Mouse (Mus musculus): ENCODE data around the gene Dhrs1. TPM values are rescaled to one million over a fixed set of nuclear protein-coding genes. Genes with fewer than 3 reads are reported as not detected.

Dhrs1 gene
- polyA plus RNA-seq (2012; rRNA removed; ENCODE audit: low replicate concordance): 404 and 508 TPM in 2 replicates

GRCm38 (mm10) chr14:55745180-55745860, at the start of gene Dhrs1, which contains the start of gene Nop9:
Gene Dhrs1 (minus strand): TSS chr14:55745690.
Gene Nop9 (plus strand): TSS chr14:55745693.

GRCm38 (mm10) chr14:55788256-55789050, 43.0 kb upstream of the Dhrs1 start, which contains the start of gene Ripk3:
Gene Ripk3 (minus strand): TSS chr14:55788865.

GRCm38 (mm10) chr14:55783958-55784235, 38.4 kb upstream of the Dhrs1 start, which contains the start of gene Adcy4:
Gene Adcy4 (minus strand): TSS chr14:55784095.

GRCm38 (mm10) chr14:55765696-55766095, 20.2 kb upstream of the Dhrs1 start, which contains the start of gene Ltb4r1:
Gene Ltb4r1 (plus strand): TSS chr14:55765962.

GRCm38 (mm10) chr14:55761163-55761562, 15.7 kb upstream of the Dhrs1 start, which contains the start of gene Ltb4r2:
Gene Ltb4r2 (plus strand): TSS chr14:55761428.

GRCm38 (mm10) chr14:55758363-55758784, 12.9 kb upstream of the Dhrs1 start, which contains the start of gene Cideb:
Gene Cideb (minus strand): TSS chr14:55758458.

GRCm38 (mm10) chr14:55721700-55722437, 23.6 kb downstream of the Dhrs1 start, which contains the start of gene Rabggta:
Gene Rabggta (minus strand): TSS chr14:55722263.

GRCm38 (mm10) chr14:55713729-55714122, 31.8 kb downstream of the Dhrs1 start, which contains the start of gene Tgm1:
Gene Tgm1 (minus strand): TSS chr14:55713926.

Other genes with a start within 250 kb of the Dhrs1 start
- gene Cpne6, start 235.2 kb downstream of the Dhrs1 start, polyA plus RNA-seq (2012; rRNA removed; ENCODE audit: low replicate concordance): 0.02 TPM in 1 of 2 replicates, not detected in the other
- not detected in 2 replicates for gene Nrl, start 220.7 kb downstream of the Dhrs1 start, polyA plus RNA-seq (2012; rRNA removed; ENCODE audit: low replicate concordance)
- 19.5 and 27.3 TPM in 2 replicates for gene Pck2, start 205.4 kb downstream of the Dhrs1 start, polyA plus RNA-seq (2012; rRNA removed; ENCODE audit: low replicate concordance)
- 95.6 and 99.0 TPM in 2 replicates for gene Dcaf11, start 185.7 kb downstream of the Dhrs1 start, polyA plus RNA-seq (2012; rRNA removed; ENCODE audit: low replicate concordance)
- gene A730061H03Rik, start 185.3 kb downstream of the Dhrs1 start, polyA plus RNA-seq (2012; rRNA removed; ENCODE audit: low replicate concordance): 0.66 and 1.2 TPM in 2 replicates
- 0.09 TPM in 1 of 2 replicates, not detected in the other for gene Fitm1, start 170.1 kb downstream of the Dhrs1 start, polyA plus RNA-seq (2012; rRNA removed; ENCODE audit: low replicate concordance)
- gene Psme1, start 167.6 kb downstream of the Dhrs1 start, polyA plus RNA-seq (2012; rRNA removed; ENCODE audit: low replicate concordance): 79.6 and 120 TPM in 2 replicates
- 22.9 and 37.1 TPM in 2 replicates for gene Emc9, start 160.4 kb downstream of the Dhrs1 start, polyA plus RNA-seq (2012; rRNA removed; ENCODE audit: low replicate concordance)
- 117 and 212 TPM in 2 replicates for gene Psme2, start 154.6 kb downstream of the Dhrs1 start, polyA plus RNA-seq (2012; rRNA removed; ENCODE audit: low replicate concordance)
- 33.6 and 53.0 TPM in 2 replicates for gene Rnf31, start 154.0 kb downstream of the Dhrs1 start, polyA plus RNA-seq (2012; rRNA removed; ENCODE audit: low replicate concordance)
- gene Irf9, start 142.1 kb downstream of the Dhrs1 start, polyA plus RNA-seq (2012; rRNA removed; ENCODE audit: low replicate concordance): 54.8 and 80.1 TPM in 2 replicates
- gene Rec8, start 127.7 kb downstream of the Dhrs1 start, polyA plus RNA-seq (2012; rRNA removed; ENCODE audit: low replicate concordance): 59.9 and 65.8 TPM in 2 replicates
- 22.5 and 39.9 TPM in 2 replicates for gene Ipo4, start 109.7 kb downstream of the Dhrs1 start, polyA plus RNA-seq (2012; rRNA removed; ENCODE audit: low replicate concordance)
- 6.3 and 23.9 TPM in 2 replicates for gene Gm49378, start 107.8 kb downstream of the Dhrs1 start, polyA plus RNA-seq (2012; rRNA removed; ENCODE audit: low replicate concordance)
- 112 and 118 TPM in 2 replicates for gene Tm9sf1, start 101.9 kb downstream of the Dhrs1 start, polyA plus RNA-seq (2012; rRNA removed; ENCODE audit: low replicate concordance)
- 0.69 and 1.3 TPM in 2 replicates for gene Tssk4, start 95.5 kb downstream of the Dhrs1 start, polyA plus RNA-seq (2012; rRNA removed; ENCODE audit: low replicate concordance)
- gene Mdp1, start 85.2 kb downstream of the Dhrs1 start, polyA plus RNA-seq (2012; rRNA removed; ENCODE audit: low replicate concordance): 17.9 and 19.6 TPM in 2 replicates
- 9.4 and 9.7 TPM in 2 replicates for gene Gmpr2, start 73.7 kb downstream of the Dhrs1 start, polyA plus RNA-seq (2012; rRNA removed; ENCODE audit: low replicate concordance)
- gene Nedd8, start 73.6 kb downstream of the Dhrs1 start, polyA plus RNA-seq (2012; rRNA removed; ENCODE audit: low replicate concordance): 242 and 271 TPM in 2 replicates
- gene Tinf2, start 63.9 kb downstream of the Dhrs1 start, polyA plus RNA-seq (2012; rRNA removed; ENCODE audit: low replicate concordance): 8.9 and 9.3 TPM in 2 replicates
- 0.48 and 0.58 TPM in 2 replicates for gene Tgm1, start 31.8 kb downstream of the Dhrs1 start, polyA plus RNA-seq (2012; rRNA removed; ENCODE audit: low replicate concordance)
- gene Rabggta, start 23.4 kb downstream of the Dhrs1 start, polyA plus RNA-seq (2012; rRNA removed; ENCODE audit: low replicate concordance): 44.0 and 48.3 TPM in 2 replicates
- gene Nop9, start within 50 bp of the Dhrs1 start, polyA plus RNA-seq (2012; rRNA removed; ENCODE audit: low replicate concordance): 10.6 and 12.5 TPM in 2 replicates
- 265 and 662 TPM in 2 replicates for gene Cideb, start 12.8 kb upstream of the Dhrs1 start, polyA plus RNA-seq (2012; rRNA removed; ENCODE audit: low replicate concordance)
- 36.1 and 162 TPM in 2 replicates for gene Ltb4r2, start 15.7 kb upstream of the Dhrs1 start, polyA plus RNA-seq (2012; rRNA removed; ENCODE audit: low replicate concordance)
- 14.4 and 49.5 TPM in 2 replicates for gene Ltb4r1, start 20.3 kb upstream of the Dhrs1 start, polyA plus RNA-seq (2012; rRNA removed; ENCODE audit: low replicate concordance)
- 3.4 and 3.5 TPM in 2 replicates for gene Adcy4, start 38.4 kb upstream of the Dhrs1 start, polyA plus RNA-seq (2012; rRNA removed; ENCODE audit: low replicate concordance)
- 46.1 and 54.9 TPM in 2 replicates for gene Ripk3, start 43.2 kb upstream of the Dhrs1 start, polyA plus RNA-seq (2012; rRNA removed; ENCODE audit: low replicate concordance)
- gene Nfatc4, start 77.5 kb upstream of the Dhrs1 start, polyA plus RNA-seq (2012; rRNA removed; ENCODE audit: low replicate concordance): 10.9 and 11.1 TPM in 2 replicates
- gene Nynrin, start 108.3 kb upstream of the Dhrs1 start, polyA plus RNA-seq (2012; rRNA removed; ENCODE audit: low replicate concordance): 1.6 TPM in 2 replicates
- 0.15 and 0.32 TPM in 2 replicates for gene Cbln3, start 138.7 kb upstream of the Dhrs1 start, polyA plus RNA-seq (2012; rRNA removed; ENCODE audit: low replicate concordance)
- gene Khnyn, start 139.3 kb upstream of the Dhrs1 start, polyA plus RNA-seq (2012; rRNA removed; ENCODE audit: low replicate concordance): 15.1 and 17.9 TPM in 2 replicates
- gene Sdr39u1, start 154.6 kb upstream of the Dhrs1 start, polyA plus RNA-seq (2012; rRNA removed; ENCODE audit: low replicate concordance): 31.1 and 34.9 TPM in 2 replicates
- gene Cma1, start 199.0 kb upstream of the Dhrs1 start, polyA plus RNA-seq (2012; rRNA removed; ENCODE audit: low replicate concordance): not detected in 2 replicates
- gene Cma2, start 205.3 kb upstream of the Dhrs1 start, polyA plus RNA-seq (2012; rRNA removed; ENCODE audit: low replicate concordance): 0.12 TPM in 1 of 2 replicates, not detected in the other

Data from duodenum, adult 2 months (tissue).